Mouse (Mus musculus): Measurements from ENCODE around the gene Mrm2. TPM values are rescaled to one million over a fixed set of nuclear protein-coding genes. Genes with fewer than 3 reads are reported as not detected.

Gene Mrm2
- polyA plus RNA-seq, 1 experiment from 2014 or later: 23.5 TPM

DNA sequence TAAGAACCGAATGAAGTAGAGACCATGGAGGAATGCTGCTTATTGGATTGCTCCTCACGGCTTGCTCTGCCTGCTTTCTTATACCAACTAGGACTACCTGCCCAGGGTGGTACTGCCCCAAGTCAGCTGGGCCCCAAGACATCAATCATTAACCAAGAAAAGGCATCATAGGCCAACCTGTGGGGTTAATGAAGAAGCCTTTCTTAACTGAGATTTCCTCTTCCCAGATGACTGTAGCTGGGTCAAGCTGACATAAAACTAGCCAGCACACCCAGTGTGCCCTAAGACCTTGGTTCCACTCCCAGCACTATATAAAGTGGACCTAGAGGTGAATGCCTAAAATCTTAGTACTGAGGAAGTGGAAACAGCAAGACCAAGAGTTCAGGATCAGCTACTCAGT is 42.5 kb downstream of the Mrm2 start:
- ATAC-seq: no peak
- H3K9ac ChIP-seq (replicated peaks): no peak overlapping the region
- H3K4me3 ChIP-seq (replicated peaks): no peak overlapping the region
- H3K4me1 ChIP-seq (replicated peaks): no peaks in the 10 kb centered on the region
- H3K36me3 ChIP-seq: peaks cover 45% of the 10 kb centered on the region
- no peaks in the 10 kb centered on the region for H3K27me3 ChIP-seq
- no peak overlapping the region for H3K4me2 ChIP-seq (replicated peaks)
- H3K27ac ChIP-seq: no peak overlapping the region
- 95% methylated on average over 2 of the region's 2 CpGs for WGBS
- no peaks in the 10 kb centered on the region for H3K9me3 ChIP-seq

DNA sequence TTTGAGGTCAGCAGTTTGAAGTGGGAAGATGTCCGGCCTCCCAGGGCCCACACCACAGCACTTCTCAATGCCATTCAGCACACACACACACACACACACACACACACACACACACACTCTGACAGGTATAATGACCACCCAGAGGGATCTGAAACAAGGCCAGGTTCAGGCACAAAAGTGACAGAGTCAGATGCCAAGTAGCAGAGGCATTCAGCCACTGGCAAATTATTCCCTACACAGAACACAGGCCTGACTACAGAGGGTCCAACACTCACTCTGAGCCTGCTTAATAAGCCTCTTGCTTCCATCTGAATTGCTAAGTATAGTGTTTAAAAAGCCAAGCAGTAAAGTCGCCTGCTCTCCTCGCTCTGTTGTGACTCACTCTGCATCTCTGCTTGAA is 43.4 kb downstream of the Mrm2 start:
- H3K4me2 ChIP-seq (replicated peaks): no peak overlapping the region
- no peak overlapping the region for H3K9ac ChIP-seq (replicated peaks)
- H3K27me3 ChIP-seq: no peaks in the 10 kb centered on the region
- WGBS: 79% methylated on average over 3 of the region's 3 CpGs
- H3K36me3 ChIP-seq: peaks cover 41% of the 10 kb centered on the region
- no peaks in the 10 kb centered on the region for H3K9me3 ChIP-seq
- ATAC-seq: no peak
- H3K4me3 ChIP-seq (replicated peaks): no peak overlapping the region
- H3K4me1 ChIP-seq (replicated peaks): no peaks in the 10 kb centered on the region
- no peak overlapping the region for H3K27ac ChIP-seq

DNA sequence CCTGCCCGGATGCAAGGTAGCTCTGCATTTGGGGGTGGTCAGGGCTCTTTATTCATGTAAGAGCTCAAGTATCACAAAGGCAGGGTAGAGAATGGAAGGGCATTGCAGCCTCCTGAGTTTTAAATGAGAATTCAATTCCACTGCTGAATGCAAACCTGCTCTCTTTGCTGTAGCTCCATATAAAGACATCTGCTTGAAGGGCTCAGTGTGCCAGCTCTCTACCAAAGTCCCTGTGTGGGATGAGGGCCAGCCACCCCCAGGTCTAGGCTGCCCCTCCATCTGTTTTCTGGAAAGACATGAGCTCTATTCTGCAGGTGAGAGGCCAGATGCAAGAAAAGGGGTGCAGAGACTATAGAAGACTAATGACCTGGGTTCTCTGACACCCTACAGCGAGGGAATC is 46.9 kb downstream of the Mrm2 start:
- Histone ChIP-seq H3K4me2 (replicated peaks) (no peak overlapping the region), H3K4me1 (replicated peaks) (peaks cover 13% of the 10 kb centered on the region), H3K9ac (replicated peaks) (no peak overlapping the region), H3K27ac (no peak overlapping the region), H3K27me3 (no peaks in the 10 kb centered on the region), H3K9me3 (no peaks in the 10 kb centered on the region), H3K36me3 (peaks cover 32% of the 10 kb centered on the region), H3K4me3 (replicated peaks) (no peak overlapping the region)
- ATAC-seq: no peak
- 79% methylated on average over 2 of the region's 2 CpGs for WGBS

DNA sequence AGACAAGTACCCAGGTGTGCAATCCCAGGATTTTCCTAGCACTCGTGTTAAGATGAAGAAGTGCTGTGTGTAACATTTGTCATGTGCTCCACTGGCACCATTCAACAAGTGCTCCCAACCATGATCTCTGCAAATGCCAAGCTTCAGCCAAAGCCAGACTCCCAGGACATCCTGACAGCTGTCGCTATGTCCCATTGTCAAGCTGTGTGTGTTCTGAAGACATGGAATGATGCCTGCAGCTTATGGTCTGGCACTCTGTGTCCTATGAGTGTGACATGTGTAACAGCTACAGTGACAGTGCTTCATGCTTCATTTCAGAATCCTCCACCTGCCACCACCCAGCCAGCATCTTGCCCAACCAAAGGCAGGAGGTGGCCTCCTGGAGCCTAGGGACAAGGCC is 47.7 kb downstream of the Mrm2 start:
- H3K9ac ChIP-seq (replicated peaks): no peak overlapping the region
- no peak overlapping the region for H3K4me2 ChIP-seq (replicated peaks)
- H3K9me3 ChIP-seq: no peaks in the 10 kb centered on the region
- no peak for ATAC-seq
- H3K4me3 ChIP-seq (replicated peaks): no peak overlapping the region
- H3K36me3 ChIP-seq: peaks cover 24% of the 10 kb centered on the region
- no peaks in the 10 kb centered on the region for H3K27me3 ChIP-seq
- 89% methylated on average over 2 of the region's 2 CpGs for WGBS
- H3K27ac ChIP-seq: no peak overlapping the region
- peaks cover 15% of the 10 kb centered on the region for H3K4me1 ChIP-seq (replicated peaks)

DNA sequence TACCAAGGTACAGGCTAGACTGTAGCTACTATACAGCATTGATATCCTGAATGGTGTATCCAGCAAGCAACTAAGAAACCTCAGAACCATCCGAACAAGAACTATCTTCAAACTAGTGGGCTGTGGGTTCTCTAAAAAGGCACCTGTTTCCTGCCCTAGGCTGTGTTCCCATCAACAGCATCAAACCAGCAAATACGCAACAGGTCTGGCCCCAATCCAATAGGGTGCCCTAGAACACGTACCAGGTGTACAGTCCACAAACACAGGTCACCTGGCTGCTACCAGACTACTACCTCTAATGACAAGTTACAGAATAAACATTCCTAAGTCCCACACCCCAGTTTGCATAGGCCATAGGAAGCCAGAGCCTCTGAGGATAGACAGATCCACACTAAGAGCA is 48.8 kb downstream of the Mrm2 start:
- H3K27me3 ChIP-seq: no peaks in the 10 kb centered on the region
- H3K4me1 ChIP-seq (replicated peaks): peaks cover 15% of the 10 kb centered on the region
- H3K36me3 ChIP-seq: peaks cover 21% of the 10 kb centered on the region
- no peaks in the 10 kb centered on the region for H3K9me3 ChIP-seq
- no peak overlapping the region for H3K4me2 ChIP-seq (replicated peaks)
- no peak overlapping the region for H3K4me3 ChIP-seq (replicated peaks)
- 97% methylated on average over 3 of the region's 3 CpGs for WGBS
- H3K9ac ChIP-seq (replicated peaks): no peak overlapping the region
- no peak overlapping the region for H3K27ac ChIP-seq
- ATAC-seq: no peak

DNA sequence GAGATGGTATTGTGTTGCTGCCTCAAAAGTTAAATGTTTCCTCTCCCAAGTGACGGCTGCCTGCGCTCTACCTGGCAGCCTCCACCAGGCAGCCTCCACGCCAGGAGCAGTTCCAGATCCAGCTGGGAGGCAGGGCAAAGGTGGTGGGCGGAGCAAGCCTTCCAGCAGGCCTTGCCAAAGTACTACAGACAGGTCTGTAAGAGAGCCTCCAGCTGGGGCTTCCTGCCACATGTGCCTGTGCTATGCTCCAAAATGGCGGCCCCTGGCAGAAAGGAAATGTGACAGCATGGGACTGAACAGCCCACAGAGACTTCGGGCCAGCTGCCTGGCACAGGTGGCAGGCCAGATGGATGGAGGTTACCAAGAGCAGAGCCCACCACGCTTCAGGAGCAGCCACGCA is 49.3 kb downstream of the Mrm2 start:
- Histone ChIP-seq H3K27ac (no peak overlapping the region), H3K36me3 (peaks cover 24% of the 10 kb centered on the region), H3K4me1 (replicated peaks) (peaks cover 15% of the 10 kb centered on the region), H3K9me3 (no peaks in the 10 kb centered on the region), H3K9ac (replicated peaks) (no peak overlapping the region), H3K4me2 (replicated peaks) (no peak overlapping the region), H3K4me3 (replicated peaks) (no peak overlapping the region), H3K27me3 (no peaks in the 10 kb centered on the region)
- ATAC-seq: no peak
- WGBS: 83% methylated on average over 8 of the region's 8 CpGs

DNA sequence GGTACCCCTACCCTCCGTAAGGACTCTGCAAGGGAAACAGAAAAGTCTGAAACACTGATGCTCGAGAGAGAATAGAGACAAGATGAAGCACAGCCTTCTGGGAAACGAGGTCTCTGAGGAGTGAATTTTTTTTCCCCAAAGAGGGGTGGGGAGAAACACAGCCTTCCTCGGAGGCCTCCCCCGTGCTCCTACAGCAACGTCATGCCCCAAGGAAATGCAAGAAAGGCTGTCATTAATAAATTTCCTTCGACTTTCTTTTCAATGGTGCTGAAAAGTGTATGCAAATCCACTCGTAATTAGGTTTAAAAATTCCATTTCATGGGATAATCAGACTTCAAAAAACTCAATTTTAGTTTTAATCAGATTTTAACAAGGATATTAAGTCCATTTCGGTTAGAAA is 51.5 kb downstream of the Mrm2 start:
- Histone ChIP-seq H3K27ac (peak overlapping the region; percentile 49; the same call in 1 of the 2 replicates), H3K27me3 (no peaks in the 10 kb centered on the region), H3K9ac (replicated peaks) (no peak overlapping the region), H3K4me3 (replicated peaks) (no peak overlapping the region), H3K4me2 (replicated peaks) (no peak overlapping the region), H3K9me3 (no peaks in the 10 kb centered on the region), H3K4me1 (replicated peaks) (peaks cover 15% of the 10 kb centered on the region), H3K36me3 (peaks cover 20% of the 10 kb centered on the region)
- no peak for ATAC-seq
- 60% methylated on average over 9 of the region's 9 CpGs for WGBS

Other genes starting within 250 kb of the Mrm2 start
- gene Mad1l1, start 10.3 kb downstream of the Mrm2 start, polyA plus RNA-seq (2015; fragmentation: Nextera tagmentation; extraction: Ambion mirVana): 39.7 and 40.7 TPM in 2 replicates
- gene Nudt1, start 10.2 kb downstream of the Mrm2 start, polyA plus RNA-seq (2015; fragmentation: Nextera tagmentation; extraction: Ambion mirVana): 28.6 and 31.9 TPM in 2 replicates
- 25.2 and 26.4 TPM in 2 replicates for gene Snx8, start 57.4 kb upstream of the Mrm2 start, polyA plus RNA-seq (2015; fragmentation: Nextera tagmentation; extraction: Ambion mirVana)
- gene Eif3b, start 87.4 kb upstream of the Mrm2 start, polyA plus RNA-seq (2015; fragmentation: Nextera tagmentation; extraction: Ambion mirVana): 71.4 and 92.6 TPM in 2 replicates
- not detected in 2 replicates for gene Gm4869, start 113.7 kb upstream of the Mrm2 start, polyA plus RNA-seq (2015; fragmentation: Nextera tagmentation; extraction: Ambion mirVana)
- gene Chst12, start 173.7 kb upstream of the Mrm2 start, polyA plus RNA-seq (2015; fragmentation: Nextera tagmentation; extraction: Ambion mirVana): 13.4 and 15.2 TPM in 2 replicates
- gene Grifin, start 233.2 kb upstream of the Mrm2 start, polyA plus RNA-seq (2015; fragmentation: Nextera tagmentation; extraction: Ambion mirVana): not detected in 2 replicates

All from midbrain, embryonic 13.5 days (tissue).